Mouse (Mus musculus) kidney, embryonic 15.5 days (tissue): ENCODE results near the gene Rassf3. TPM values are rescaled to one million over a fixed set of nuclear protein-coding genes. Genes with fewer than 3 reads are reported as not detected.

Experiments used
- ATAC-seq: fragments of 200-750 bp; cut with Nextera tagmentation; replicated peaks from 2 replicates; pipeline ENCODE4 v1.8.0; 2017; ENCODE audit warnings: moderate TSS enrichment; ENCODE audit not compliant: low FRiP score
- H3K27ac ChIP-seq: fragments of 300-500 bp; sonication (generic); 2 replicates; pipeline ENCODE4 v1.5.1; 2015; ENCODE audit warnings: mild to moderate bottlenecking, inconsistent platforms
- H3K27me3 ChIP-seq: fragments of 300-500 bp; sonication (generic); 2 replicates; pipeline ENCODE4 v1.6.1; 2015; ENCODE audit warnings: inconsistent platforms
- H3K36me3 ChIP-seq: fragments of 300-500 bp; sonication (generic); 2 replicates; pipeline ENCODE4 v1.6.1; 2015; ENCODE audit warnings: inconsistent platforms
- H3K4me1 ChIP-seq: fragments of 300-500 bp; sonication (generic); 2 replicates; pipeline ENCODE4 v1.6.1; 2015; ENCODE audit warnings: inconsistent platforms
- H3K4me2 ChIP-seq: fragments of 300-500 bp; sonication (generic); 2 replicates; pipeline ENCODE4 v1.6.1; 2015; ENCODE audit warnings: moderate library complexity, mild to moderate bottlenecking, inconsistent platforms
- H3K4me3 ChIP-seq: fragments of 300-500 bp; sonication (generic); replicated peaks from 2 replicates; pipeline ENCODE4 v1.5.1; 2015; ENCODE audit warnings: mild to moderate bottlenecking, inconsistent platforms
- H3K9ac ChIP-seq: fragments of 300-500 bp; sonication (generic); 2 replicates; pipeline ENCODE4 v1.6.1; 2015; ENCODE audit warnings: mild to moderate bottlenecking, inconsistent platforms
- H3K9me3 ChIP-seq: fragments of 300-500 bp; sonication (generic); replicated peaks from 2 replicates; pipeline ENCODE4 v1.6.1; 2016; ENCODE audit warnings: inconsistent platforms
- WGBS: fragments of 180-500 bp; shearing (Covaris S2); methylation state at CpG from one replicate; pipeline ENCODE4 v1.1.7; 2015; ENCODE audit warnings: mixed read lengths; 5-methylcytosine and 5-hydroxymethylcytosine counted together
- polyA plus RNA-seq: library from polyadenylated mRNA; unstranded; fragments of >200 nt; fragmentation: Nextera tagmentation; extraction: Ambion mirVana; gene quantifications from 2 replicates; pipeline ENCODE4 v1.2.1, GENCODE M21; 2015

The Rassf3 gene
- polyA plus RNA-seq, 1 experiment from 2014 or later, result 13.8 TPM

DNA sequence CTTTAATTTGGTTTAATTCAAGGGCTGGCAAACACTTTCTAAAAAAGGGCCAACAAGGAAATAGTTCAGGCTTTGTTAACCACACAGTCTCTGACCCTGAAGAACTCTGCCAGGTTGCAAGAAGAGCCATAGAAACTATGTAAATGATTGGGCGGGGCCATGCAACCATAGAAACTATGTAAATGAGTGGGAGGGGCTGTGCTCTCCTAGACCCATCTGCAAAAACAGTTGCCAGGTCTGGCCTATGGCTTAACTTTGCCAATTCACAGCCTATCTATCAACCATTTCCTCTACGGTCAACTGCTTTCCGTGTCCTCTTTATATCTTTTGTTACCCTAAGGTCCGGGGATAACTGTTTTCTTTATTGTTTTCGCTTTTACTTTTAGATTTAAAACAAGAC is 25.0 kb upstream of the Rassf3 start:
- no peaks in the 10 kb centered on the region for H3K36me3 ChIP-seq
- H3K4me1 ChIP-seq, result peaks cover 34% of the 10 kb centered on the region

GRCm38 (mm10) chr10:121500034-121500433 is 23.9 kb upstream of the Rassf3 start:
- Histone ChIP-seq H3K27me3 (no peaks in the 10 kb centered on the region), H3K27ac (peak overlapping the region; percentile 51)
- 48% methylated on average over 5 of the region's 5 CpGs for WGBS

More for the DNA sequence above, 25.0 kb upstream of the Rassf3 start:
- no peak overlapping the region for H3K4me2 ChIP-seq
- no peaks in the 10 kb centered on the region for H3K9me3 ChIP-seq
- H3K27me3 ChIP-seq, result no peaks in the 10 kb centered on the region
- WGBS, result 72% methylated on average over 5 of the region's 5 CpGs
- no peak for ATAC-seq
- no peak overlapping the region for H3K4me3 ChIP-seq
- H3K27ac ChIP-seq, result no peak overlapping the region
- H3K9ac ChIP-seq, result no peak overlapping the region

GRCm38 (mm10) chr10:121499063-121499462 is 22.9 kb upstream of the Rassf3 start:
- H3K4me1 ChIP-seq, result peaks cover 19% of the 10 kb centered on the region
- no peaks in the 10 kb centered on the region for H3K36me3 ChIP-seq
- no peak overlapping the region for H3K4me3 ChIP-seq
- H3K27me3 ChIP-seq, result no peaks in the 10 kb centered on the region
- no peak for ATAC-seq
- H3K27ac ChIP-seq, result no peak overlapping the region
- H3K9ac ChIP-seq, result no peak overlapping the region
- no peaks in the 10 kb centered on the region for H3K9me3 ChIP-seq
- no peak overlapping the region for H3K4me2 ChIP-seq
- WGBS, result 77% methylated on average over 2 of the region's 2 CpGs

More at GRCm38 (mm10) chr10:121500034-121500433, 23.9 kb upstream of the Rassf3 start:
- Histone ChIP-seq H3K9ac (no peak overlapping the region), H3K36me3 (no peaks in the 10 kb centered on the region), H3K4me2 (no peak overlapping the region), H3K4me3 (no peak overlapping the region), H3K9me3 (no peaks in the 10 kb centered on the region), H3K4me1 (peaks cover 24% of the 10 kb centered on the region)
- no peak for ATAC-seq

DNA sequence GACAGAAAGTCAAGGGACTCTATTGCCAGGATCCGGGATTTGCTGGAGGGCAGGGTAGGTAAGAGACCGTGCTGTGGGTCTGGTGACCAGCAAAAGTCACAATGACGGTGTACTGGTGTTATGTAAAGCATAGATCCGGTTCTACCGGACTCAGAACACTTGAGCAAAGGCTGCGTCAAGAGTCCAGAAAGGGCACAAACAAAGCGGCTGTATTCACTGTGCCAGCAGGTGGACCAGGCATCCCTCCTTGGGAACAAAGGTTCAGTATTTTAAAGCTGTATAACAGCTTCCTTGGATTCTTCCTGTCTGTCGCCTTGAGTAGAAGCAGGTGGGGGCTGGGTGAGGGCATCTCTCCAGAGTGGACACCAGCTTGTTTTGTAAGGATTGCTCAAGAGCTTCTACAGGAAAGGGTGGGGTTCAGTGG is 22.3 kb upstream of the Rassf3 start:
- no peak overlapping the region for H3K4me3 ChIP-seq
- ATAC-seq, result no peak
- H3K36me3 ChIP-seq, result no peaks in the 10 kb centered on the region
- no peaks in the 10 kb centered on the region for H3K9me3 ChIP-seq
- peak overlapping the region; percentile 79 for H3K27ac ChIP-seq
- no peaks in the 10 kb centered on the region for H3K27me3 ChIP-seq
- H3K4me1 ChIP-seq, result peaks cover 19% of the 10 kb centered on the region
- H3K9ac ChIP-seq, result no peak overlapping the region
- WGBS, result 62% methylated on average over 8 of the region's 8 CpGs
- no peak overlapping the region for H3K4me2 ChIP-seq

DNA sequence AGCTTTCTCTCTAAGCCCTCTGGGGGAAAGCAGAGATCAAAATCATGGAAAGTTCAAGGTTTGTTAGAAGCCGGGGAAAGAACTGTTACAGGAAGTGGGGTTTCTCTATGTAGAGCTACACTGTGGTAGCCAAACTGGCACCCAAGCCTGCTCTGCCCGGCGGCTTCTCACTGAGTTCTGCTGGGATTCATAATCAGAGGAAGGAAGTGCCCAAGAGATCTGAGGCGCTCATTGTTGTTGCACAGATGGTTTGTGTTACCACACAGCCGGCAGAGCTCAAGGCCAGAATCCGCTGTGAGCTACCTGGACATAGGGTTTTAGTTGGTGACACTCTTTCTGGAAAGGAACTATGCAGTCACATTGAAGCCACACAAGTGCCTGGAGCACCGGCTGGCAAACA is 21.8 kb upstream of the Rassf3 start:
- H3K9me3 ChIP-seq, result no peaks in the 10 kb centered on the region
- no peaks in the 10 kb centered on the region for H3K36me3 ChIP-seq
- WGBS, result 73% methylated on average over 7 of the region's 7 CpGs
- peak overlapping the region; percentile 79 for H3K27ac ChIP-seq
- no peak overlapping the region for H3K4me2 ChIP-seq
- no peak for ATAC-seq
- H3K27me3 ChIP-seq, result no peaks in the 10 kb centered on the region
- peaks cover 19% of the 10 kb centered on the region for H3K4me1 ChIP-seq
- no peak overlapping the region for H3K9ac ChIP-seq
- no peak overlapping the region for H3K4me3 ChIP-seq

- no peak overlapping the region for H3K9ac ChIP-seq
- H3K4me3 ChIP-seq, result no peak overlapping the region
- 58% methylated on average over 7 of the region's 7 CpGs for WGBS
- H3K4me1 ChIP-seq, result peaks cover 19% of the 10 kb centered on the region
- no peaks in the 10 kb centered on the region for H3K36me3 ChIP-seq
- no peak for ATAC-seq
- H3K4me2 ChIP-seq, result no peak overlapping the region
- 0 out of 2 replicates have a peak overlapping the region, but pooled peaks have one; percentile 19 for H3K27ac ChIP-seq
- no peaks in the 10 kb centered on the region for H3K27me3 ChIP-seq
- H3K9me3 ChIP-seq, result no peaks in the 10 kb centered on the region
These were observed 20.5 kb upstream of the Rassf3 start for GRCm38 (mm10) chr10:121496616-121497015.

GRCm38 (mm10) chr10:121494163-121494425 is 17.9 kb upstream of the Rassf3 start:
- H3K9me3 ChIP-seq, result no peaks in the 10 kb centered on the region; the same call in 1 of the 2 replicates
- no peak for ATAC-seq
- peaks cover 10% of the 10 kb centered on the region for H3K4me1 ChIP-seq
- H3K27me3 ChIP-seq, result no peaks in the 10 kb centered on the region
- H3K9ac ChIP-seq, result no peak overlapping the region
- no peaks in the 10 kb centered on the region for H3K36me3 ChIP-seq
- 89% methylated on average over 2 of the region's 2 CpGs for WGBS
- no peak overlapping the region for H3K4me2 ChIP-seq
- no peak overlapping the region for H3K4me3 ChIP-seq
- H3K27ac ChIP-seq, result no peak overlapping the region

DNA sequence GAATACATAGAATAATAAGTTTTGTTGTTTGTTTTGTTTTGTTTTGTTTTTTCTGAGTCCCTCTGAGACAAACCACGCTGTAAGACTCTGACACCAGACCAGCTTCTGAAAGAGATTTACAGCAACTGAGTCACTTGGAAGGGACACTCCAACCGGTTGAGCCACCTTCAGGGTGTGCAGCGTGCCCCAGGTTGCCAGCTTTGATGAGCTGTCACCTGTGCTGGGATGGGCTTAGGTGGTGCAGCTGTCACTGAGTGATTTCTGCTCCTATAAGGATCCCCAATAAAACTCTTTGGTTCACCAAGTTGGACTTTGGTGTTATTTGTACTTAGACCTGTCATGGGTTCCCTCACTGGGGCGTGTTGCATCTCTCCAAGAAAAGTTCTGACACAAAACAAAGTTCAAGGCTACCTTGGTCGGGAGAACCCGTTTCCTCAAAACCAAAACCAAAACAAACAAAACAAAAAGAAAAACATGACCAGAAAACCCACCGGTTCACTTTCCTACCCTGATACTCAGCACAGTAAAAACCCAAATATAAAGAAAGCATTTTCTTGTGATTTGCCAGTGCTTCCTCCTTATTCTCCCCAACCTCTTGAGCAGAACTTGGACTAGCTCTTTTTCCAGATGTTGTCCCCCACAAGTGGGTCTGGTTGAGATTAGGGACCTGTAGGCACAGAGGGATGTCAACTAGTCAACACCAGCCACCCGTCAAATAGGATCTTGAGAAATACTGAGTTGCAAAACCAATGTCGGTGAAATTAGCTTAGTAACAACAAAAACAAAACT is 17.4 kb upstream of the Rassf3 start:
- 74% methylated on average over 9 of the region's 9 CpGs for WGBS
- Histone ChIP-seq H3K4me3 (no peak overlapping the region), H3K4me2 (no peak overlapping the region), H3K9ac (no peak overlapping the region), H3K36me3 (no peaks in the 10 kb centered on the region), H3K4me1 (peaks cover 15% of the 10 kb centered on the region), H3K27me3 (no peaks in the 10 kb centered on the region), H3K27ac (no peak overlapping the region), H3K9me3 (no peaks in the 10 kb centered on the region; the same call in 1 of the 2 replicates)
- ATAC-seq, result no peak

DNA sequence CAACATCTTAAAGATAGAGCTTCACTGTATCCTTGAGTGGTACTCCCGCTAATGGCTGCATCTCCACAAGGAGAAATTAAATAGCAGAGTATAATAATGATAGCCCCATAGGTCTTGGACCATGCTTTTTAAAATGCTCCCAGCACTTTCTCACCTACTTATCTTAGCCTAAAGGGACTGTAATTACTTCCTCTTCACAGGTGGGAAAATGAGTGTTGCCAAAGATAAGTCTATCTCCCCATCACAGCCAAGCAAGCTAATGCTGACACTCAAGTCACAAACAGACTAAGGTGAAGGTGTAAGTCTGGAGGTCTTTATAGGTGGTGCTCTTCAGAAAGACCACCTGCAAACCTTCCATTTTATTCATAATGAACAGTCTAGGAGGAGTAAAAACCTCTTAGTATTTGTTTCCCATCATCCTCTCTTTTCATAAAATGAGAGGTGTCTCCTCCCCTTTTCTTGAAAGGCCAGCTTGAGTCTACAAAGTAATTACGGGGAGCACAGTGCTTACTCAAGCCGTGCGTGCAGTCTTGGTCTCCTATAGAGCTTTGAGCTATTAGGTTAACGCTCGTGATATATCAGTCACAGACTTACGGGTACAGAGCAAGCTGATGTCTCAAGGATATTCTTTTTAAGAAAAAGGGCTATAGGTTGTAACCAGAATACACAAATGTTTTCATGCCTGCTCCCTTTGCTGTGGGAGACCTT is 16.6 kb upstream of the Rassf3 start:
- no peak overlapping the region for H3K4me2 ChIP-seq
- no peaks in the 10 kb centered on the region for H3K36me3 ChIP-seq
- no peaks in the 10 kb centered on the region; the same call in 1 of the 2 replicates for H3K9me3 ChIP-seq
- no peak for ATAC-seq
- WGBS, result 54% methylated on average over 7 of the region's 7 CpGs
- no peak overlapping the region for H3K9ac ChIP-seq
- peaks cover 9% of the 10 kb centered on the region for H3K4me1 ChIP-seq
- no peaks in the 10 kb centered on the region for H3K27me3 ChIP-seq
- H3K4me3 ChIP-seq, result no peak overlapping the region
- no peak overlapping the region for H3K27ac ChIP-seq

DNA sequence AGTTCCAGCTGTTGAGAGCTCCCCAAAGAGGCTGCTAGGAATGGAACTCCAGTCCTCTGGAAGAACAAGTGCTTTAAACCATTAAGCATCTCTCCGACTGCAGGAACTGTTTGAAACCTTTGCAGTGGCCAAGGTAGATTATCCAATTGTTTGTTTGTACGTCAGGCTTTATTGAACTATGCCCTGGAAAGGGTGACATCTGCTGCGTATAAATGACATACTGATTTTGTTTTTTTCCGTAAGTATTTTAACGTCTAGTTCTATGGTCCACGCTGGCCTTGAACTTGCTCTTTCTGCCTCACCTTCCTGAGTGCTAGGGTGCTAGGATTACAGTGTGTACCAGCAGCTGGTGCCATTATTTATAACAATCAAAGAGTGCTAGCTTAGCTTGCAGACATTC is 13.8 kb upstream of the Rassf3 start:
- no peaks in the 10 kb centered on the region for H3K27me3 ChIP-seq
- H3K9me3 ChIP-seq, result no peaks in the 10 kb centered on the region; the same call in 1 of the 2 replicates
- WGBS, result 83% methylated on average over 6 of the region's 6 CpGs
- H3K9ac ChIP-seq, result no peak overlapping the region
- no peaks in the 10 kb centered on the region for H3K36me3 ChIP-seq
- no peak overlapping the region for H3K27ac ChIP-seq
- no peak overlapping the region for H3K4me3 ChIP-seq
- no peak for ATAC-seq
- peaks cover 10% of the 10 kb centered on the region for H3K4me1 ChIP-seq
- no peak overlapping the region for H3K4me2 ChIP-seq

- no peaks in the 10 kb centered on the region; the same call in 1 of the 2 replicates for H3K9me3 ChIP-seq
- H3K4me1 ChIP-seq, result peaks cover 14% of the 10 kb centered on the region
- H3K27me3 ChIP-seq, result no peaks in the 10 kb centered on the region
- 60% methylated on average over 14 of the region's 14 CpGs for WGBS
- H3K4me3 ChIP-seq, result no peak overlapping the region
- H3K9ac ChIP-seq, result no peak overlapping the region
- H3K27ac ChIP-seq, result peak overlapping the region; percentile 76
- no peak overlapping the region for H3K4me2 ChIP-seq
- no peaks in the 10 kb centered on the region for H3K36me3 ChIP-seq
- ATAC-seq, result peak; percentile 98
These were observed 12.6 kb upstream of the Rassf3 start for GRCm38 (mm10) chr10:121488623-121489299.

GRCm38 (mm10) chr10:121487716-121488115 is 11.6 kb upstream of the Rassf3 start:
- H3K4me2 ChIP-seq, result no peak overlapping the region
- H3K27me3 ChIP-seq, result no peaks in the 10 kb centered on the region
- H3K9me3 ChIP-seq, result no peaks in the 10 kb centered on the region; the same call in 1 of the 2 replicates
- H3K4me3 ChIP-seq, result no peak overlapping the region
- no peaks in the 10 kb centered on the region for H3K36me3 ChIP-seq
- H3K9ac ChIP-seq, result no peak overlapping the region
- H3K27ac ChIP-seq, result no peak overlapping the region
- WGBS, result 59% methylated on average over 4 of the region's 4 CpGs
- no peak for ATAC-seq
- H3K4me1 ChIP-seq, result peaks cover 14% of the 10 kb centered on the region
